Mouse (Mus musculus): ENCODE measurements at regions not wholly inside any gene's neighbourhood (a gene's known extent, or its start where the extent isn't known, plus 50 kb on each side); places are given as distances from the start of the nearest gene placed in this dataset.

- TF ChIP-seq TAL1 (conservative IDR thresholded peaks at IDR 0.05; ENCODE audit: low read depth, low read length) (no peak), CTCF (IDR thresholded peaks at IDR 0.05; ENCODE audit: low read depth, low read length) (no peak), GATA1 (IDR thresholded peaks at IDR 0.05; ENCODE audit: borderline replicate concordance, low read length) (no peak), POLR2AphosphoS5 (IDR thresholded peaks at IDR 0.05; ENCODE audit: insufficient replicate concordance, low read depth, low read length) (no peak), GATA2 (IDR thresholded peaks at IDR 0.05; ENCODE audit: borderline replicate concordance, low read depth, low read length) (no peak)
These were observed 172.9 kb downstream of the Dact1 start for GRCm38 (mm10) chr12:71482619-71483018.
